Mouse (Mus musculus) E14TG2a.4 (cell line): Measurements from ENCODE around the gene Shank2.

Experiments
- CTCF ChIP-seq: conservative IDR thresholded peaks from 2 replicates; pipeline ENCODE4 v1.5.1; 2014; ENCODE audit warnings: low read length
- NANOG ChIP-seq: IDR thresholded peaks from 2 replicates; pipeline ENCODE4 v1.6.1; 2014; ENCODE audit warnings: borderline replicate concordance, low read length, mixed read lengths

DNA sequence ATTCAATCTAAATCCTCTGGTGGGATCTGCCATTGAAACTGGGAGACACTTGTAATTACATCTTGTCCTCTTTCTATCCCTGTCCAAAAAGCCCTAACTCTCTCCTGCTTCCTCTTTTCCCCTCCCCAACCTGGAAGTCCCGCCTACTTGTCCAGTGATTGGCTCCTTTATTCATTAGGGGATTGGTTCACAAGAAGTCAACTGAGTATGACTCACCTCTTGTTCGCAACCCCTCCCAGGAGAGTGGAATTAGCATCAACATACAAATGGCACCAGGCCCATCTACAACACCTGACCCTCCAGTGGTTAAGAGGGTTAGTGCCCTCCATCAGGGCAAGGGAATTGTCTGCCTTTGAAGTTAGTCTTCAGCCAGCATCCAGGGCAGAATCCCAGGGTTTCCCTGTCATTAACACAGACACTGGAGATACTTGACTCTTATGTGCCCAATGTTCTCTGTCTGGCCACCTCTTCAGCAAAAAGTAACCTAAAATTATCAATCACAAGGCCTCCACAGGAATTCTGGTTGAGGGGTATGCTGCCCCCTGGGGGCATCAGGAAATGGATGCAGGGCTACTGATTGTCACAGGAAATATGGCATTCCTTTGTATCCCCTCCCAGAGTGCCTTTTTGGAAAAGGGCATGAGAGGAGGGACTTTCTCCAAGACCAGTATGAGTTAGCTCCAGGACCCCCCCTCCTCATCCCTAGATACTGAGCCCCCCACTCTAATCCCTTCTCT, 247.1 kb downstream of the Shank2 start:
- TF ChIP-seq CTCF (peak; percentile 37), NANOG (no peak; the same call in 1 of the 2 replicates)
